Mouse (Mus musculus): ENCODE measurements at regions not wholly inside any gene's neighbourhood (a gene's known extent, or its start where the extent isn't known, plus 50 kb on each side); places are given as distances from the start of the nearest gene placed in this dataset.

- DNase-seq (ENCODE audit: low spot score): no peak
Measured at GRCm38 (mm10) chr9:59153126-59153525, 116.9 kb upstream of the Neo1 start.

- DNase-seq (ENCODE audit: low spot score): no peak
Measured at GRCm38 (mm10) chr9:59144256-59144800, 108.1 kb upstream of the Neo1 start.

GRCm38 (mm10) chr9:59143610-59144009, 107.4 kb upstream of the Neo1 start:
- no peak for DNase-seq (ENCODE audit: low spot score)

GRCm38 (mm10) chr9:59134171-59135041, 98.2 kb upstream of the Neo1 start:
- DNase-seq (ENCODE audit: low spot score): peak; percentile 15

- DNase-seq (ENCODE audit: low spot score): no peak
Measured at GRCm38 (mm10) chr9:59129699-59130340, 93.6 kb upstream of the Neo1 start.

- DNase-seq (ENCODE audit: low spot score): no peak
Measured at GRCm38 (mm10) chr9:59129252-59129651, 93.0 kb upstream of the Neo1 start.

GRCm38 (mm10) chr9:59128023-59128422, 91.8 kb upstream of the Neo1 start:
- DNase-seq (ENCODE audit: low spot score): no peak

GRCm38 (mm10) chr9:59125886-59126285, 89.6 kb upstream of the Neo1 start:
- DNase-seq (ENCODE audit: low spot score): no peak

- no peak for DNase-seq (ENCODE audit: low spot score)
Measured at GRCm38 (mm10) chr9:59116561-59116960, 80.3 kb upstream of the Neo1 start.

GRCm38 (mm10) chr9:59113859-59114258, 77.6 kb upstream of the Neo1 start:
- no peak for DNase-seq (ENCODE audit: low spot score)

- no peak for DNase-seq (ENCODE audit: low spot score)
Measured at GRCm38 (mm10) chr9:59099738-59100137, 63.5 kb upstream of the Neo1 start.

- no peak for DNase-seq (ENCODE audit: low spot score)
Measured at GRCm38 (mm10) chr9:59097564-59097963, 61.3 kb upstream of the Neo1 start.

GRCm38 (mm10) chr9:59096551-59097268, 60.5 kb upstream of the Neo1 start:
- peak; percentile 46 for DNase-seq (ENCODE audit: low spot score)

GRCm38 (mm10) chr9:59095626-59096025, 59.4 kb upstream of the Neo1 start:
- DNase-seq (ENCODE audit: low spot score): no peak

GRCm38 (mm10) chr9:59094106-59094505, 57.9 kb upstream of the Neo1 start:
- DNase-seq (ENCODE audit: low spot score): no peak

GRCm38 (mm10) chr9:59091179-59091578, 54.9 kb upstream of the Neo1 start:
- DNase-seq (ENCODE audit: low spot score): no peak

GRCm38 (mm10) chr9:59087704-59088103, 51.5 kb upstream of the Neo1 start:
- DNase-seq (ENCODE audit: low spot score): no peak

GRCm38 (mm10) chr9:59087112-59087511, 50.9 kb upstream of the Neo1 start:
- no peak for DNase-seq (ENCODE audit: low spot score)

GRCm38 (mm10) chr9:59086556-59087102, 50.4 kb upstream of the Neo1 start:
- DNase-seq (ENCODE audit: low spot score): no peak

All from left cerebral cortex, adult 11 months (tissue).